Mouse (Mus musculus): ENCODE measurements around the gene Epb41l1. TPM values are rescaled to one million over a fixed set of nuclear protein-coding genes. Genes with fewer than 3 reads are reported as not detected.
A peak's percentile ranks its signal among the peaks of the same experiment; 100 is the strongest.
"Not testable (repeated sequence)": the region's sequence is repeated elsewhere in the genome, so short reads cannot be mapped to it uniquely, and the experiment has no call there.

The Epb41l1 gene
- polyA plus RNA-seq, 1 experiment from 2014 or later = 2.1 TPM

DNA sequence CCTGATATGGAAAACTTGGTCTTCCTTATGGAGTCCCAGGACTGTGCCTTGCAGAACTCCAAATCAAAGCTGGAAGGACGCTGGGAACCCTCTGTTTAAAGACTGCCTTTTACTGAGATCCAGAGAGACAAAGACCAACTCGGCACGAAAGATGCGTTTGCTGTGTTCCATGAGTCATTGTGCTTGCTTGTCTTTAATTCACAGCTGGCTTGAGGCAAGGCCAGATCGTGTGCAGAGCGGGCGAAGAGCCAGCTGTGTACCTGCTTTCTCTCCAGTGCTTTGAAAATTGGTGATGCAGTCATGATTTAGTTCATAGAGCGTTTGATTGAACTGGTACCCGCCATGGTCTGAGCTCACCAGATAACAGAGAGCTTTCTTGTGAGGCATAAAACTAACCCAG is 94.4 kb downstream of the Epb41l1 start:
- WGBS = 88% methylated on average over 9 of the region's 9 CpGs
- Histone ChIP-seq H3K4me1 (ENCODE audit: insufficient read depth) (no peaks in the 10 kb centered on the region), H3K27ac (ENCODE audit: low read depth) (no peak overlapping the region), H3K4me3 (ENCODE audit: low read depth, low read length) (no peak overlapping the region), H3K36me3 (ENCODE audit: insufficient read depth) (peaks cover 22% of the 10 kb centered on the region; the same call in 1 of the 2 replicates), H3K9ac (no peak overlapping the region), H3K4me2 (no peak overlapping the region), H3K27me3 (ENCODE audit: insufficient read depth, low read length) (no peaks in the 10 kb centered on the region), H3K9me3 (ENCODE audit: low read depth, low read length) (no peaks in the 10 kb centered on the region)
- TF ChIP-seq CTCF (IDR thresholded peaks at IDR 0.05; ENCODE audit: low read depth) = no peak
- DNase-seq (no peak), ATAC-seq (ENCODE audit: insufficient read depth) (no peak)

DNA sequence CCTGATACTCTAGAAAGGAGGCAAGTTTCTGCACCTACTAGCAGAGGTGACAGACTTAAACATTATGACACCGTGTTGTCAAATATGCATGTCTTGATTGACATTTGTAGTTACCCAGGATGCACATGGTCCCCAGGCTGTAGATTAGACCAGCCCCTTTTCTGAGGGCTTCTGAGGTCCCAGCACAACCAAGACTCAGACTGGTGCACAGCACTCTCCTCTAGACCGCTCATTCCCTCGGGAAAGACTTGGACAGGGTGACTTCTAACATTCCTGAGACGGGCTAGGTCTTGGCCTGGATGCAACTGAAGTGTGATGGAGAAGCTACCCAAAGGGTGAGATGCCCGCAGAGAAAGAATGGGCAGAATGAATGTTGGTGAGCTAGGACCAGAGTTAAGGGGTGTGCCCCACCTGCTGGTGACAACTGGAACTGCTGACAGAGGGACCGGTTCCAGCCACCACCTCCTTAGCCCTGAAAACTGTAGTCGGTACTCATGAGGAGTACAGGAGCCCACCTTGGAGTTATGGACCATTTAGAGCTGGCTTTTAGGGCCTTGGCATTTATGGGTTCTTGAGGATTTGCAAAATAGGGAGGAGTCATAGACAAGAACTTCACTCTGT is 95.0 kb downstream of the Epb41l1 start:
- H3K9me3 ChIP-seq (ENCODE audit: low read depth, low read length) = no peaks in the 10 kb centered on the region
- DNase-seq (peak; percentile 87), ATAC-seq (ENCODE audit: insufficient read depth) (peak; percentile 49; the same call in 1 of the 2 replicates)
- peak; percentile 95 for TF ChIP-seq CTCF (IDR thresholded peaks at IDR 0.05; ENCODE audit: low read depth)
- WGBS = 20% methylated on average over 7 of the region's 7 CpGs
- no peaks in the 10 kb centered on the region for H3K4me1 ChIP-seq (ENCODE audit: insufficient read depth)
- H3K27ac ChIP-seq (ENCODE audit: low read depth) = no peak overlapping the region
- H3K36me3 ChIP-seq (ENCODE audit: insufficient read depth) = peaks cover 16% of the 10 kb centered on the region; the same call in 1 of the 2 replicates
- no peak overlapping the region for H3K4me3 ChIP-seq (ENCODE audit: low read depth, low read length)
- H3K4me2 ChIP-seq = no peak overlapping the region
- H3K27me3 ChIP-seq (ENCODE audit: insufficient read depth, low read length) = no peaks in the 10 kb centered on the region
- no peak overlapping the region for H3K9ac ChIP-seq

DNA sequence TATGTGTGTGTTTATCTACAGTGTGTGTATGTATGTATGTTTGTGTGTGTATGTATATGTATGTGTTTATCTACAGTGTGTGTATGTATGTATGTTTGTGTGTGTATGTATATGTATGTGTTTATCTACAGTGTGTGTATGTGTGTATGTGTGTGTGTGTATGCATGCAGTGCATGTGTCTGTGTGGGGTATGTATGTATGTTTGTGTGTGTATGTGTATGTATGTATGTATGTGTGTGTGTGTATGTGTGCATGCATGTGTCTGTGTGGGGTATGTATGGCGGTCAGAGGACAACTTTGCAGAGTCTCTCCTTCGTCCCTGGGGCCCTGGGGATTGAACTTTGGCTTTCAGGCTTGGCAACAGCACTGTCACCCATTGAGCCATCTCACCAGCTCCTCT is 96.0 kb downstream of the Epb41l1 start:
- WGBS = 70% methylated on average over 2 of the region's 2 CpGs
- H3K4me3 ChIP-seq (ENCODE audit: low read depth, low read length); H3K9ac ChIP-seq; H3K4me1 ChIP-seq (ENCODE audit: insufficient read depth); H3K9me3 ChIP-seq (ENCODE audit: low read depth, low read length); H3K27ac ChIP-seq (ENCODE audit: low read depth); DNase-seq; H3K4me2 ChIP-seq; H3K27me3 ChIP-seq (ENCODE audit: insufficient read depth, low read length): not testable (repeated sequence)
- peaks cover 16% of the 10 kb centered on the region; the same call in 1 of the 2 replicates for H3K36me3 ChIP-seq (ENCODE audit: insufficient read depth)
- peak; percentile 80 for ATAC-seq (ENCODE audit: insufficient read depth)

DNA sequence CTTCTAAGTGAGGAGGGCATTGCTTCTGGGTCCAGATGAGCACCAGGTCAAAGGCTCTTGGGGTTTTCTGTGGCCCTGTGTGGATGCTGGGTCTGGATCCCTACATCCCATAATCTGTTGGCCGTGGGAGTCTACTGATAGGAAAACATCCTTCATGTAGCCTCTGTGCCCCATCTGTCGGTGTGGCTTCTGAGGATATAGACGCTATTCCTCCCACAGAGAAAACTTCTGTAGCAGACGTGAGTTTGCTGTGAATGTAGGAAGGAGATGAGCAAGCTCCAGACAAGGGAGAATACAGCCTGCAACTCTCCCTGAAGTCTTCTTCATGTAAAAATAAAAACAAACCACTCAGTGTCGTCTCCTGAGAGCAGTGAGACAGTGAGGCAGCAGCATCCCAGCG is 97.6 kb downstream of the Epb41l1 start:
- peaks cover 26% of the 10 kb centered on the region; the same call in 1 of the 2 replicates for H3K36me3 ChIP-seq (ENCODE audit: insufficient read depth)
- no peak for ATAC-seq (ENCODE audit: insufficient read depth)
- no peak for TF ChIP-seq CTCF (IDR thresholded peaks at IDR 0.05; ENCODE audit: low read depth)

DNA sequence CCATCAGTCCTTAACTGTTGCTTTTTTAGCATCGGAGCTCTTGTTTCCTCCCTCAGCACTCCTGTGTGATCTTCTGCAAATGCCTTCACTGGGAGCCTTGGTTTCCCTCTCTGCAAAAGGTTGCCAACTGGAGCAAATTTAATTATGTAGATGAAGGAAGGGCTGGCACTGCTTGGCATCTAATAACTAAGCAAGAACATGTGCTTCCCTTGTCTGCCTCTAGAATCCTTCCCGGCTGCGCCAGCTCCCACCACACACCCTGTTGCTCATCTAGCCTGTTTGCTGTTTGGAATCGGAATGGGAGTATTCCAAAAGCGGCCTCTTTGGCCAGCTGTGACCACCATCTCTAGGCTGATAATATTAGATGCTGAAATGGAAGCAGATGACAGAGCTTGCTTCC is 98.9 kb downstream of the Epb41l1 start:
- Histone ChIP-seq H3K27me3 (ENCODE audit: insufficient read depth, low read length) (no peaks in the 10 kb centered on the region), H3K4me2 (no peak overlapping the region), H3K4me1 (ENCODE audit: insufficient read depth) (no peaks in the 10 kb centered on the region), H3K36me3 (ENCODE audit: insufficient read depth) (peaks cover 21% of the 10 kb centered on the region; the same call in 1 of the 2 replicates), H3K27ac (ENCODE audit: low read depth) (no peak overlapping the region), H3K9ac (no peak overlapping the region), H3K4me3 (ENCODE audit: low read depth, low read length) (no peak overlapping the region), H3K9me3 (ENCODE audit: low read depth, low read length) (no peaks in the 10 kb centered on the region)
- DNase-seq = no peak
- no peak for TF ChIP-seq CTCF (IDR thresholded peaks at IDR 0.05; ENCODE audit: low read depth)
- 85% methylated on average over 5 of the region's 5 CpGs for WGBS
- no peak for ATAC-seq (ENCODE audit: insufficient read depth)

More for the DNA sequence above, 97.6 kb downstream of the Epb41l1 start:
- Histone ChIP-seq H3K9ac (no peak overlapping the region), H3K27me3 (ENCODE audit: insufficient read depth, low read length) (no peaks in the 10 kb centered on the region), H3K4me1 (ENCODE audit: insufficient read depth) (no peaks in the 10 kb centered on the region), H3K4me3 (ENCODE audit: low read depth, low read length) (no peak overlapping the region), H3K27ac (ENCODE audit: low read depth) (no peak overlapping the region), H3K4me2 (no peak overlapping the region), H3K9me3 (ENCODE audit: low read depth, low read length) (no peaks in the 10 kb centered on the region)
- 69% methylated on average over 6 of the region's 6 CpGs for WGBS
- DNase-seq = no peak

DNA sequence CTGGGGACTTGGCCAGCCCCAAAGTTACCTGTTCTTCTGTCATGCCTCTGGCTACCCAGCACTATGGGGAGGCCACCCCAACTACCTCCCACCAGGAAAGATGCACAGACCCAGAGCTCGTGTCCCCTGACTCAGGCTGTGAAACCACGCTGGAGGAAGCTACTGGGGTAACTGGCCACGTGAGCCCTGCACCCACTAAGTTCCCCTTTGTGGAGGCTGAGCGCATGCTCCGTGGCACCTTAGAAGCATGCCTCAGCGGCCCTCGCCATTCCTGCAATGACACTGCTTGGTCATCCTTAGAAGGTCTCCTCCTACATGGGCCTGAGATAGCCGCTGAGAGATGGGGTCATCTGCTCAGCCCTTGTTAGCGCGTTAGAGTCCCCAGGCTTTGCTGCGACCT is 102.3 kb downstream of the Epb41l1 start:
- TF ChIP-seq CTCF (IDR thresholded peaks at IDR 0.05; ENCODE audit: low read depth) = no peak
- Histone ChIP-seq H3K4me2 (no peak overlapping the region), H3K9ac (no peak overlapping the region), H3K4me3 (ENCODE audit: low read depth, low read length) (no peak overlapping the region), H3K36me3 (ENCODE audit: insufficient read depth) (peaks cover 21% of the 10 kb centered on the region; the same call in 1 of the 2 replicates), H3K4me1 (ENCODE audit: insufficient read depth) (no peaks in the 10 kb centered on the region), H3K27ac (ENCODE audit: low read depth) (no peak overlapping the region), H3K9me3 (ENCODE audit: low read depth, low read length) (no peaks in the 10 kb centered on the region), H3K27me3 (ENCODE audit: insufficient read depth, low read length) (no peaks in the 10 kb centered on the region)
- 86% methylated on average over 11 of the region's 11 CpGs for WGBS
- DNase-seq (no peak), ATAC-seq (ENCODE audit: insufficient read depth) (no peak)

DNA sequence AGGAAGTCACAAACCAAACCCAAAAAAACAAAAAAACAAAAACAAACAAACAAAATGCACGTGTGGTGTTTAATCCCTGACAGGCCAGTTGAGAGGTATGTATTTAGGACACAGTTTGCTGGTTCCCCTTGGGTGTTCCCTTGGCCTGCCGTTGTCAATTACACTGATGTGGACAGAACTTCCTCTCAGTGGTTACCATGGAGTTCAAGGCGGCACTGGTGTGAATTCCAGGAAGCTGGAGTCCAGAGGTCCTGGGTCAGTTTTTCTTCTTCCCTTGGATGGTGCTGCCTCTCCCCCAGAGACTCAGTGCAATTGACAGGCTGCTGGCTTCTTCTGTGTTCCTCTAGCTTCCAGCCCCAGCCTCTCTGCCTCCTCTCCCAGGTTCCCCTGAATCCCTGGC is 103.4 kb downstream of the Epb41l1 start:
- TF ChIP-seq CTCF (IDR thresholded peaks at IDR 0.05; ENCODE audit: low read depth) = no peak
- H3K4me2 ChIP-seq = no peak overlapping the region
- H3K4me1 ChIP-seq (ENCODE audit: insufficient read depth) = no peaks in the 10 kb centered on the region
- no peak for ATAC-seq (ENCODE audit: insufficient read depth)
- no peak for DNase-seq
- no peak overlapping the region for H3K27ac ChIP-seq (ENCODE audit: low read depth)
- H3K4me3 ChIP-seq (ENCODE audit: low read depth, low read length) = no peak overlapping the region
- WGBS = 38% methylated on average over 3 of the region's 3 CpGs
- no peak overlapping the region for H3K9ac ChIP-seq
- H3K9me3 ChIP-seq (ENCODE audit: low read depth, low read length) = no peaks in the 10 kb centered on the region
- H3K36me3 ChIP-seq (ENCODE audit: insufficient read depth) = peaks cover 19% of the 10 kb centered on the region; the same call in 1 of the 2 replicates
- no peaks in the 10 kb centered on the region for H3K27me3 ChIP-seq (ENCODE audit: insufficient read depth, low read length)

All from lung, embryonic 14.5 days (tissue).